20 mouse cellular contexts compared by ENCODE assay signal in the genomic region with DNA sequence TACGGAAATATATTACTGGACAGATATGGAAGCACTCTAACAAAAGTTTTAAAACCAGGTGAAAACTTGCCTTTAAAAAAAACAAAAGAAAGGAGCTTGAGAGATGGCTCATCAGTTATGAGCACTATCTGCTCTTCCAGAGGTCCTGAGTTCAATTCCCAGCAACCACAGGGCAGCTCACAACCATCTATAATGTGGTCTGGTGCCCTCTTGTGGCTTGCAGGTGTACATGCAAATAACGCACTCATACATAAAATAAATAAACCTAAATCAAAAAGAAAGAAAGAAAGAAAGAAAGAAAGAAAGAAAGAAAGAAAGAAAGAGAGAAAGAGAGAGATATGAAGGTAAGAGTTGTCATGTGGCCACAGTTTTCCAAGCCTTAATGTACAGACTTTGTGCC. TPM values are rescaled to one million over a fixed set of nuclear protein-coding genes. Genes with fewer than 3 reads are reported as not detected.
DNase-seq lines count a peak whose midpoint lies in the region; ATAC-seq and TF ChIP-seq lines count a peak whose summit lies in the region.
"Had no signal": no experiment of that assay in that cellular context is flagged by ENCODE, and none has a peak within 500 bp of the region (broad histone marks: within the 10 kb centered on the region; RNA-seq: fewer than 3 reads in every experiment).

No protein-coding gene starts in this region.

- peaks cover 11% of the 10 kb centered on the region for H3K36me3 ChIP-seq in liver, embryonic 14.5 days (replicated peaks; ENCODE audit: control insufficient read depth, insufficient read depth, low read depth)
- H3K36me3 ChIP-seq: embryonic facial prominence, embryonic 13.5 days; hindbrain, embryonic 13.5 days; limb, embryonic 10.5 days had no signal

- TF ChIP-seq CTCF in gastrocnemius, adult 2 months (IDR thresholded peaks at IDR 0.05): peak; percentile 43
- peak; percentile 64 for TF ChIP-seq CTCF in liver, embryonic 14.5 days (IDR thresholded peaks at IDR 0.05; ENCODE audit: low read depth)
- peak; percentile 58 for TF ChIP-seq CTCF in Patski (IDR thresholded peaks at IDR 0.05)

- H3K9ac ChIP-seq in liver, embryonic 14.5 days (replicated peaks): no peak overlapping the region
- H3K9ac ChIP-seq: embryonic facial prominence, embryonic 13.5 days; hindbrain, embryonic 13.5 days; liver, embryonic 13.5 days had no signal

- intact Hi-C loops in gastrocnemius, adult 2 months (cut with DNase I): no loop called here
- intact Hi-C loops in gastrocnemius, postnatal 14 days (cut with DNase I; ENCODE audit: low total_unique reads): no loop called here

- no peaks in the 10 kb centered on the region for H3K27me3 ChIP-seq in liver, embryonic 14.5 days (ENCODE audit: control insufficient read depth, insufficient read depth, low read length)
- H3K27me3 ChIP-seq in Patski: no peaks in the 10 kb centered on the region
- H3K27me3 ChIP-seq: embryonic facial prominence, embryonic 13.5 days; hindbrain, embryonic 13.5 days; liver, embryonic 13.5 days had no signal

- no peak for TF ChIP-seq EP300 in liver, embryonic 14.5 days (IDR thresholded peaks at IDR 0.05; ENCODE audit: low read depth)

- peaks cover 12 to 16% of the 10 kb centered on the region in 2 experiments for H3K4me1 ChIP-seq in liver, embryonic 14.5 days (replicated peaks; ENCODE audit: control insufficient read depth in 2 of 2, insufficient read depth in 2 of 2, low read length in 1 of 2)
- H3K4me1 ChIP-seq: embryonic facial prominence, embryonic 13.5 days; hindbrain, embryonic 13.5 days had no signal

- no peak for DNase-seq in gastrocnemius, adult 2 months
- DNase-seq in gastrocnemius, postnatal 14 days: no peak
- DNase-seq in liver, embryonic 14.5 days (ENCODE audit: low read depth in 3 of 3, low spot score in 3 of 3): no peak
- DNase-seq in liver: no peak
- DNase-seq in B cell, adult 2 months: peak; percentile 23 to 27
- no peak for DNase-seq in Patski (ENCODE audit: low read depth, low spot score)
- no peak for DNase-seq in natural killer cell, adult 2 months (ENCODE audit: low spot score in 2 of 2)
- DNase-seq in adipocyte (ENCODE audit: low spot score): no peak
- DNase-seq: adrenal gland, postnatal 36 days; cerebellum, adult 9-11 months; gastrocnemius, postnatal 10 days; kidney, adult 18-20 months; kidney, postnatal 4 days; liver, embryonic 13.5 days; lung, postnatal 36 days; right cerebral cortex, postnatal 25 days had no signal

- 91% methylated on average over 2 of the region's 2 CpGs for WGBS in liver, embryonic 14.5 days (ENCODE audit: insufficient replicate concordance)

- H3K9me3 ChIP-seq in liver, embryonic 14.5 days (ENCODE audit: control insufficient read depth, low read length): no peaks in the 10 kb centered on the region; the same call in 1 of the 2 replicates
- H3K9me3 ChIP-seq: embryonic facial prominence, embryonic 13.5 days; G1E; hindbrain, embryonic 13.5 days; limb, embryonic 10.5 days; liver, embryonic 13.5 days had no signal

- no peak overlapping the region for H3K4me3 ChIP-seq in gastrocnemius, adult 2 months
- H3K4me3 ChIP-seq in liver, embryonic 14.5 days (ENCODE audit: insufficient read depth in 1 of 2, low read depth in 2 of 2, low read length in 2 of 2): no peak overlapping the region
- H3K4me3 ChIP-seq: embryonic facial prominence, embryonic 13.5 days; hindbrain, embryonic 13.5 days; limb, embryonic 10.5 days; liver, embryonic 13.5 days had no signal

- ATAC-seq in liver, embryonic 14.5 days (ENCODE audit: insufficient read depth): no peak
- no peak for ATAC-seq in Patski

- H3K4me2 ChIP-seq in liver, embryonic 14.5 days (ENCODE audit: low read depth): no peak overlapping the region
- H3K4me2 ChIP-seq: embryonic facial prominence, embryonic 13.5 days; hindbrain, embryonic 13.5 days; liver, embryonic 13.5 days had no signal

- in situ Hi-C loops in Patski (cut with MboI; ENCODE audit: low pct_unique_long_range_greater_than_20kb): no loop called here

- CTCF ChIA-PET in Patski (lab: Charles Lee): interaction anchor here (1.3 kb wide), 1 partner anchor 14 kb away, joined by 3 read pairs; no protein-coding TSS in a partner anchor

- POLR2A ChIA-PET in Patski (lab: Charles Lee): no interaction called here

- H3K27ac ChIP-seq in gastrocnemius, adult 2 months: no peak overlapping the region
- H3K27ac ChIP-seq in liver, embryonic 14.5 days: no peak overlapping the region
- H3K27ac ChIP-seq: embryonic facial prominence, embryonic 13.5 days; hindbrain, embryonic 13.5 days; limb, embryonic 10.5 days; liver, embryonic 13.5 days had no signal

RNA-seq across cellular contexts. Expression of gene Clcn3, which starts 40.2 kb away (rescaled TPM):
- total RNA-seq in gastrocnemius, adult 2 months (2021): 10 to 100 TPM; 27.5 to 37.4 TPM
- 10 to 100 TPM; 18.0 to 18.9 TPM for total RNA-seq in gastrocnemius, postnatal 14 days (2021)
- polyA plus RNA-seq in liver, embryonic 14.5 days (2012; rRNA removed): 19.2 and 28.1 TPM in 2 replicates
- polyA plus RNA-seq in liver, embryonic 14.5 days (2014; fragmentation: Nextera tagmentation; extraction: Ambion mirVana): 34.6 and 38.2 TPM in 2 replicates
- 55.5 TPM for polyA plus RNA-seq in Patski (2021)

RNA-seq across cellular contexts. Expression of gene Nek1, which starts 50.1 kb away (rescaled TPM):
- total RNA-seq in gastrocnemius, adult 2 months (2021): 1 to 10 TPM; 3.8 to 4.7 TPM
- 1 to 10 TPM; 4.0 to 5.8 TPM for total RNA-seq in gastrocnemius, postnatal 14 days (2021)
- polyA plus RNA-seq in liver, embryonic 14.5 days (2012; rRNA removed): 1.5 and 2.6 TPM in 2 replicates
- polyA plus RNA-seq in liver, embryonic 14.5 days (2014; fragmentation: Nextera tagmentation; extraction: Ambion mirVana): 6.7 and 8.5 TPM in 2 replicates
- polyA plus RNA-seq in Patski (2021): 11.3 TPM

RNA-seq across cellular contexts. Expression of gene Hpf1, which starts 52.6 kb away (rescaled TPM):
- total RNA-seq in gastrocnemius, adult 2 months (2021): 1 to 10 TPM; 6.0 to 7.9 TPM
- total RNA-seq in gastrocnemius, postnatal 14 days (2021): 1 to 10 TPM; 6.6 to 8.5 TPM
- 18.9 and 37.5 TPM in 2 replicates for polyA plus RNA-seq in liver, embryonic 14.5 days (2012; rRNA removed)
- polyA plus RNA-seq in liver, embryonic 14.5 days (2014; fragmentation: Nextera tagmentation; extraction: Ambion mirVana): 83.1 and 87.5 TPM in 2 replicates
- 48.9 TPM for polyA plus RNA-seq in Patski (2021)

Comparison
In these comparisons a context has a peak if more than half of its experiments do, and no peak if none do; other contexts are left out.
1. DNase-seq: peak in B cell, adult 2 months (2 of 2); none in gastrocnemius, adult 2 months (single experiment), gastrocnemius, postnatal 14 days (single experiment), liver, embryonic 14.5 days (0 of 3), liver (single experiment), Patski (single experiment), natural killer cell, adult 2 months (0 of 2) and adipocyte (single experiment).
2. Peak in every context shown above with its lines, with median percentiles within 50 percentile points of each other: CTCF ChIP-seq.